Mouse (Mus musculus) CH12F3 (cell line): ENCODE measurements around the gene Sez6l2.

Experiments used
- in situ Hi-C: fragments of 300-500 bp; cut with MboI; formaldehyde crosslinking; loops from 2 replicates; pipeline ENCODE4 v1.14.3; 2020; ENCODE audit warnings: low sequenced_read_pairs

Gene Sez6l2

GRCm38 (mm10) chr7:127004122-127004875, 53.9 kb downstream of the Sez6l2 start:
- in situ Hi-C loops, result no loop called here

- in situ Hi-C loops, result no loop called here
Measured at GRCm38 (mm10) chr7:127007313-127008024, 57.1 kb downstream of the Sez6l2 start.

- in situ Hi-C loops, result no loop called here
Measured at GRCm38 (mm10) chr7:127008239-127009019, 58.1 kb downstream of the Sez6l2 start.

GRCm38 (mm10) chr7:127009307-127010085, 59.1 kb downstream of the Sez6l2 start:
- in situ Hi-C loops, result no loop called here

GRCm38 (mm10) chr7:127011051-127011450, 60.7 kb downstream of the Sez6l2 start:
- in situ Hi-C loops, result no loop called here

- in situ Hi-C loops, result no loop called here
Measured at GRCm38 (mm10) chr7:127011717-127012116, 61.4 kb downstream of the Sez6l2 start.

GRCm38 (mm10) chr7:127012374-127012773, 62.0 kb downstream of the Sez6l2 start:
- in situ Hi-C loops, result no loop called here

- in situ Hi-C loops, result no loop called here
Measured at GRCm38 (mm10) chr7:127012845-127013244, 62.5 kb downstream of the Sez6l2 start.

GRCm38 (mm10) chr7:127013385-127013784, 63.0 kb downstream of the Sez6l2 start:
- in situ Hi-C loops, result no loop called here

GRCm38 (mm10) chr7:127014320-127014719, 64.0 kb downstream of the Sez6l2 start, which contains the start of gene Mvp:
Gene Mvp (minus strand): TSS chr7:127014621.
- in situ Hi-C loops, result no loop called here

- in situ Hi-C loops, result no loop called here
Measured at GRCm38 (mm10) chr7:127014993-127015392, 64.6 kb downstream of the Sez6l2 start.

GRCm38 (mm10) chr7:127016081-127016480, 65.7 kb downstream of the Sez6l2 start:
- in situ Hi-C loops, result no loop called here

- in situ Hi-C loops, result no loop called here
Measured at GRCm38 (mm10) chr7:127016481-127016485, 65.9 kb downstream of the Sez6l2 start, which contains the start of gene Pagr1b. Gene Pagr1b (minus strand): TSS chr7:127016484.

GRCm38 (mm10) chr7:127016486-127016938, 66.1 kb downstream of the Sez6l2 start:
- in situ Hi-C loops, result no loop called here

- in situ Hi-C loops, result no loop called here
Measured at GRCm38 (mm10) chr7:127016971-127017949, 66.9 kb downstream of the Sez6l2 start, which contains the start of gene Pagr1a. Gene Pagr1a (minus strand): TSS chr7:127017352.

- in situ Hi-C loops, result no loop called here
Measured at GRCm38 (mm10) chr7:127017950-127018345, 67.6 kb downstream of the Sez6l2 start.

GRCm38 (mm10) chr7:127018416-127019305, 68.3 kb downstream of the Sez6l2 start:
- in situ Hi-C loops, result no loop called here

- in situ Hi-C loops, result no loop called here
Measured at GRCm38 (mm10) chr7:127019306-127019960, 69.1 kb downstream of the Sez6l2 start.
